Comparison of ENCODE assay signal across 18 mouse cellular contexts in genomic region chr1:141717510-141717909, GRCm38 (mm10).
A peak's percentile ranks its signal among the peaks of the same experiment; 100 is the strongest.
DNase-seq lines count a peak whose midpoint lies in the region; ATAC-seq lines count a peak whose summit lies in the region.
"Had no signal": no experiment of that assay in that cellular context is flagged by ENCODE, and none has a peak within 500 bp of the region (broad histone marks: within the 10 kb centered on the region; RNA-seq: fewer than 3 reads in every experiment).

No protein-coding gene starts in this region.

- WGBS in forebrain, embryonic 11.5 days = 25% methylated on average over 6 of the region's 6 CpGs
- 42% methylated on average over 6 of the region's 6 CpGs for WGBS in forebrain, embryonic 10.5 days
- WGBS in forebrain, embryonic 14.5 days = 15% methylated on average over 6 of the region's 6 CpGs
- 11% methylated on average over 6 of the region's 6 CpGs for WGBS in hindbrain, embryonic 16.5 days
- WGBS in neural tube, embryonic 13.5 days = 12% methylated on average over 6 of the region's 6 CpGs

- no peaks in the 10 kb centered on the region for H3K36me3 ChIP-seq in forebrain, embryonic 11.5 days (ENCODE audit: control insufficient read depth, insufficient read depth, low read length)
- H3K36me3 ChIP-seq in forebrain, embryonic 10.5 days (replicated peaks) = no peaks in the 10 kb centered on the region
- no peaks in the 10 kb centered on the region for H3K36me3 ChIP-seq in forebrain, embryonic 14.5 days (ENCODE audit: control insufficient read depth, insufficient read depth, low read length)
- H3K36me3 ChIP-seq in hindbrain, embryonic 16.5 days (ENCODE audit: control insufficient read depth, insufficient read depth, low read length) = no peaks in the 10 kb centered on the region
- no peaks in the 10 kb centered on the region for H3K36me3 ChIP-seq in neural tube, embryonic 13.5 days
- H3K36me3 ChIP-seq: embryonic facial prominence, embryonic 15.5 days had no signal

- H3K27ac ChIP-seq in forebrain, embryonic 11.5 days (ENCODE audit: low read depth, low read length) = no peak overlapping the region
- no peak overlapping the region for H3K27ac ChIP-seq in forebrain, embryonic 10.5 days
- no peak overlapping the region for H3K27ac ChIP-seq in forebrain, embryonic 14.5 days (ENCODE audit: low read depth, low read length)
- H3K27ac ChIP-seq in hindbrain, embryonic 16.5 days (ENCODE audit: low read depth, low read length) = no peak overlapping the region
- H3K27ac ChIP-seq in neural tube, embryonic 13.5 days (replicated peaks) = 0 out of 2 replicates have a peak overlapping the region, but pooled peaks have one; percentile 18
- H3K27ac ChIP-seq: embryonic facial prominence, embryonic 15.5 days; heart, adult 2 months; macrophage had no signal

- no peak overlapping the region for H3K4me3 ChIP-seq in forebrain, embryonic 11.5 days (ENCODE audit: low read depth, low read length)
- H3K4me3 ChIP-seq in forebrain, embryonic 10.5 days = no peak overlapping the region
- no peak overlapping the region for H3K4me3 ChIP-seq in forebrain, embryonic 14.5 days (ENCODE audit: low read depth, low read length)
- H3K4me3 ChIP-seq in hindbrain, embryonic 16.5 days (ENCODE audit: low read length) = no peak overlapping the region
- H3K4me3 ChIP-seq in neural tube, embryonic 13.5 days = no peak overlapping the region
- H3K4me3 ChIP-seq: embryonic facial prominence, embryonic 15.5 days; heart, adult 2 months had no signal

- H3K9me3 ChIP-seq in forebrain, embryonic 11.5 days (ENCODE audit: control insufficient read depth, low read length) = no peaks in the 10 kb centered on the region
- H3K9me3 ChIP-seq in forebrain, embryonic 10.5 days = no peaks in the 10 kb centered on the region
- H3K9me3 ChIP-seq in forebrain, embryonic 14.5 days (replicated peaks; ENCODE audit: control insufficient read depth, low read length) = no peaks in the 10 kb centered on the region
- H3K9me3 ChIP-seq in hindbrain, embryonic 16.5 days (ENCODE audit: control insufficient read depth, low read length) = no peaks in the 10 kb centered on the region
- no peaks in the 10 kb centered on the region for H3K9me3 ChIP-seq in neural tube, embryonic 13.5 days
- H3K9me3 ChIP-seq: embryonic facial prominence, embryonic 15.5 days had no signal

- ATAC-seq in forebrain, embryonic 11.5 days (replicated peaks; ENCODE audit: low FRiP score) = 0 out of 2 replicates have a peak, but pooled peaks have one; percentile 53
- ATAC-seq in forebrain, embryonic 14.5 days = peak; percentile 68; the same call in 1 of the 2 replicates
- ATAC-seq in hindbrain, embryonic 16.5 days = peak; percentile 83
- ATAC-seq in neural tube, embryonic 13.5 days (ENCODE audit: low read depth) = peak; percentile 74

- H3K4me1 ChIP-seq in forebrain, embryonic 11.5 days (replicated peaks; ENCODE audit: control insufficient read depth, insufficient read depth, low read length) = no peaks in the 10 kb centered on the region
- peaks cover 5% of the 10 kb centered on the region; the same call in 1 of the 2 replicates for H3K4me1 ChIP-seq in forebrain, embryonic 10.5 days
- H3K4me1 ChIP-seq in forebrain, embryonic 14.5 days (ENCODE audit: control insufficient read depth, insufficient read depth, low read length) = peaks cover 5% of the 10 kb centered on the region; the same call in 1 of the 2 replicates
- no peaks in the 10 kb centered on the region for H3K4me1 ChIP-seq in hindbrain, embryonic 16.5 days (ENCODE audit: control insufficient read depth, insufficient read depth, low read depth, low read length)
- peaks cover 14% of the 10 kb centered on the region for H3K4me1 ChIP-seq in neural tube, embryonic 13.5 days (replicated peaks)
- H3K4me1 ChIP-seq: embryonic facial prominence, embryonic 15.5 days had no signal

- H3K9ac ChIP-seq in forebrain, embryonic 11.5 days (ENCODE audit: low read length) = no peak overlapping the region
- H3K9ac ChIP-seq in forebrain, embryonic 14.5 days (ENCODE audit: low read length) = no peak overlapping the region
- H3K9ac ChIP-seq in hindbrain, embryonic 16.5 days (ENCODE audit: low read depth, low read length) = no peak overlapping the region
- H3K9ac ChIP-seq in neural tube, embryonic 13.5 days = no peak overlapping the region
- H3K9ac ChIP-seq: embryonic facial prominence, embryonic 15.5 days had no signal

- DNase-seq in forebrain, embryonic 11.5 days (ENCODE audit: low spot score) = no peak
- no peak for DNase-seq in forebrain, embryonic 10.5 days (ENCODE audit: extremely low spot score, low spot score)
- DNase-seq in forebrain, embryonic 14.5 days (ENCODE audit: low spot score) = peak; percentile 40
- no peak for DNase-seq in lung, postnatal 14 days
- no peak for DNase-seq in spleen, postnatal 14 days (ENCODE audit: low spot score in 2 of 2)
- no peak for DNase-seq in layer of hippocampus, postnatal 25 days (ENCODE audit: extremely low spot score in 1 of 2, low spot score in 1 of 2)
- DNase-seq: adrenal gland, adult 2 months; cerebellum, adult 11 months; cerebellum, postnatal 25 days; heart, adult 2 months; kidney, adult 9 months; kidney, postnatal 4 days; lung, adult 18-20 months; thymus, postnatal 25 days had no signal

- no peak overlapping the region for H3K4me2 ChIP-seq in forebrain, embryonic 11.5 days (ENCODE audit: low read depth, low read length, severe bottlenecking)
- H3K4me2 ChIP-seq in forebrain, embryonic 14.5 days (ENCODE audit: low read length) = no peak overlapping the region
- 0 out of 2 replicates have a peak overlapping the region, but pooled peaks have one; percentile 4 for H3K4me2 ChIP-seq in hindbrain, embryonic 16.5 days (ENCODE audit: low read length)
- H3K4me2 ChIP-seq in neural tube, embryonic 13.5 days = peak overlapping the region; percentile 26; the same call in 1 of the 2 replicates
- H3K4me2 ChIP-seq: embryonic facial prominence, embryonic 15.5 days had no signal

- H3K27me3 ChIP-seq in forebrain, embryonic 11.5 days (ENCODE audit: control insufficient read depth, insufficient read depth, low read length) = no peaks in the 10 kb centered on the region
- H3K27me3 ChIP-seq in forebrain, embryonic 10.5 days (ENCODE audit: poor library complexity, severe bottlenecking) = no peaks in the 10 kb centered on the region
- no peaks in the 10 kb centered on the region for H3K27me3 ChIP-seq in forebrain, embryonic 14.5 days (replicated peaks; ENCODE audit: control insufficient read depth, insufficient read depth, low read length)
- no peaks in the 10 kb centered on the region for H3K27me3 ChIP-seq in hindbrain, embryonic 16.5 days (replicated peaks; ENCODE audit: control insufficient read depth, insufficient read depth, low read length)
- H3K27me3 ChIP-seq in neural tube, embryonic 13.5 days = no peaks in the 10 kb centered on the region
- H3K27me3 ChIP-seq: embryonic facial prominence, embryonic 15.5 days had no signal

Comparison
In these comparisons a context has a peak if more than half of its experiments do, and no peak if none do; other contexts are left out.
1. H3K4me2 ChIP-seq: peak in hindbrain, embryonic 16.5 days (single experiment) and neural tube, embryonic 13.5 days (single experiment); none in forebrain, embryonic 11.5 days (single experiment) and forebrain, embryonic 14.5 days (single experiment).
2. Peak in every context shown above with its lines, with median percentiles within 50 percentile points of each other: ATAC-seq.